Mouse (Mus musculus) adrenal gland, postnatal 4 days (tissue): ENCODE results near the gene Cx3cr1. TPM values are rescaled to one million over a fixed set of nuclear protein-coding genes. Genes with fewer than 3 reads are reported as not detected.

Source experiments
- DNase-seq, 2 experiments: peaks; one replicate each; pipeline ENCODE4 v3.0.0; 2021 to 2022; ENCODE audit warnings: low spot score in 2 of 2, mixed read lengths in 2 of 2
- total RNA-seq, 2 experiments: library from RNA; stranded (reverse); gene quantifications; 2 replicates each; pipeline ENCODE4 v1.2.3; 2021

Cx3cr1 gene
- total RNA-seq, 2 experiments from 2014 or later = 7.2 TPM

GRCm38 (mm10) chr9:119945173-119945900, 124.3 kb downstream of the Cx3cr1 start:
- no peak for DNase-seq

- no peak for DNase-seq
Observed at GRCm38 (mm10) chr9:119943326-119943725, 126.4 kb downstream of the Cx3cr1 start.

GRCm38 (mm10) chr9:119941861-119942260, 127.8 kb downstream of the Cx3cr1 start:
- DNase-seq = no peak

GRCm38 (mm10) chr9:119941407-119941806, 128.3 kb downstream of the Cx3cr1 start:
- DNase-seq = no peak

- DNase-seq = no peak
Observed at GRCm38 (mm10) chr9:119939646-119940045, 130.0 kb downstream of the Cx3cr1 start.

- DNase-seq = no peak
Observed at GRCm38 (mm10) chr9:119938496-119938895, 131.2 kb downstream of the Cx3cr1 start.

GRCm38 (mm10) chr9:119937005-119937773, 132.5 kb downstream of the Cx3cr1 start, which contains the start of the genes Gorasp1 and Ttc21a:
Gene Gorasp1, minus strand, starts transcription at chr9:119937565.
Gene Ttc21a, plus strand, starts transcription at chr9:119937606.
- DNase-seq = peak; percentile 82 to 87

GRCm38 (mm10) chr9:119933675-119934074, 136.0 kb downstream of the Cx3cr1 start:
- no peak for DNase-seq

GRCm38 (mm10) chr9:119932358-119932757, 137.3 kb downstream of the Cx3cr1 start:
- no peak for DNase-seq

- no peak for DNase-seq
Observed at GRCm38 (mm10) chr9:119926497-119926896, 143.2 kb downstream of the Cx3cr1 start.

GRCm38 (mm10) chr9:119925729-119926128, 143.9 kb downstream of the Cx3cr1 start:
- no peak for DNase-seq

- no peak for DNase-seq
Observed at GRCm38 (mm10) chr9:119925120-119925657, 144.5 kb downstream of the Cx3cr1 start.

GRCm38 (mm10) chr9:119923462-119923861, 146.2 kb downstream of the Cx3cr1 start:
- DNase-seq = no peak

GRCm38 (mm10) chr9:119919858-119920257, 149.8 kb downstream of the Cx3cr1 start:
- DNase-seq = no peak

- DNase-seq = no peak
Observed at GRCm38 (mm10) chr9:119913087-119913838, 156.4 kb downstream of the Cx3cr1 start.

- no peak for DNase-seq
Observed at GRCm38 (mm10) chr9:119909931-119910330, 159.7 kb downstream of the Cx3cr1 start.

- no peak for DNase-seq
Observed at GRCm38 (mm10) chr9:119908708-119909107, 161.0 kb downstream of the Cx3cr1 start.

- no peak for DNase-seq
Observed at GRCm38 (mm10) chr9:119902410-119903151, 167.1 kb downstream of the Cx3cr1 start.

- no peak for DNase-seq
Observed at GRCm38 (mm10) chr9:119899446-119899845, 170.2 kb downstream of the Cx3cr1 start.

- peak in 1 of 2 experiments; percentile 30 for DNase-seq
Observed at GRCm38 (mm10) chr9:119895040-119895721, 174.5 kb downstream of the Cx3cr1 start.
